Mouse (Mus musculus) MEL (cell line): Measurements from ENCODE around the gene Me3. TPM values are rescaled to one million over a fixed set of nuclear protein-coding genes. Genes with fewer than 3 reads are reported as not detected.
"Not testable (repeated sequence)": the region's sequence is repeated elsewhere in the genome, so short reads cannot be mapped to it uniquely, and the experiment has no call there.

Experiments
- DNase-seq: peaks from one replicate; pipeline ENCODE4 v3.0.0; 2011; ENCODE audit warnings: low read depth, low spot score
- H3K27ac ChIP-seq: 2 replicates; pipeline ENCODE4 v1.5.1; 2012; ENCODE audit warnings: low read depth, mild to moderate bottlenecking, control low read depth, low read length, moderate library complexity; ENCODE audit not compliant: control insufficient read depth
- H3K27me3 ChIP-seq, 2 experiments: fragments of 150-350 bp in 1 of 2; sonication (generic) in 1 of 2; 2 replicates each; pipeline ENCODE4 v1.6.1; 2012; ENCODE audit warnings: low read length in 2 of 2, mild to moderate bottlenecking in 2 of 2, improper control_type of control experiment in 1 of 2, moderate library complexity in 1 of 2; ENCODE audit not compliant: insufficient read depth in 2 of 2, control insufficient read depth in 1 of 2
- H3K36me3 ChIP-seq, 2 experiments: 2 replicates each; pipeline ENCODE4 v1.6.1; 2012 to 2014; ENCODE audit warnings: low read length in 2 of 2, improper control_type of control experiment in 1 of 2, inconsistent platforms in 1 of 2, mild to moderate bottlenecking in 1 of 2; ENCODE audit not compliant: insufficient read depth in 2 of 2, control insufficient read depth in 1 of 2
- H3K4me1 ChIP-seq, 2 experiments: fragments of 150-350 bp in 1 of 2; sonication (generic) in 1 of 2; 2 replicates each; pipeline ENCODE4 v1.6.1; 2012; ENCODE audit warnings: low read length in 2 of 2, improper control_type of control experiment in 1 of 2, mild to moderate bottlenecking in 1 of 2; ENCODE audit not compliant: insufficient read depth in 2 of 2, control insufficient read depth in 1 of 2
- H3K4me3 ChIP-seq, 2 experiments: fragments of 150-350 bp in 1 of 2; sonication (generic) in 1 of 2; 2 replicates each; pipeline ENCODE4 v1.5.1; 2012; ENCODE audit warnings: low read depth in 2 of 2, low read length in 2 of 2, mild to moderate bottlenecking in 2 of 2, moderate library complexity in 2 of 2, control low read depth in 1 of 2, improper control_type of control experiment in 1 of 2; ENCODE audit not compliant: control insufficient read depth in 1 of 2, insufficient read depth in 1 of 2
- H3K79me2 ChIP-seq: 2 replicates; pipeline ENCODE4 v1.6.1; 2012; ENCODE audit warnings: mild to moderate bottlenecking, low read length, moderate library complexity; ENCODE audit not compliant: control insufficient read depth, poor library complexity, insufficient read depth
- H3K9ac ChIP-seq: 2 replicates; pipeline ENCODE4 v1.6.1; 2012; ENCODE audit warnings: low read depth, mild to moderate bottlenecking, control low read depth, low read length, moderate library complexity; ENCODE audit not compliant: control insufficient read depth, poor library complexity, severe bottlenecking
- H3K9me3 ChIP-seq: fragments of 150-350 bp; sonication (generic); replicated peaks from 2 replicates; pipeline ENCODE4 v1.6.1; 2012; ENCODE audit warnings: mild to moderate bottlenecking, low read length, improper control_type of control experiment, moderate library complexity; ENCODE audit not compliant: insufficient read depth
- CTCF ChIP-seq, 3 experiments: IDR thresholded peaks in 2 of 3; conservative IDR thresholded peaks in 1 of 3; 2 replicates each; pipeline ENCODE4 v1.5.1; 2011 to 2012; ENCODE audit warnings: low read length in 3 of 3, low read depth in 2 of 3, mild to moderate bottlenecking in 2 of 3, improper control_type of control experiment in 1 of 3, inconsistent platforms in 1 of 3, mixed read lengths in 1 of 3, moderate library complexity in 1 of 3; ENCODE audit not compliant: control insufficient read depth in 1 of 3, insufficient read depth in 1 of 3, poor library complexity in 1 of 3, severe bottlenecking in 1 of 3
- ELF1 ChIP-seq: IDR thresholded peaks from 2 replicates; pipeline ENCODE4 v1.6.1; 2014; ENCODE audit warnings: low read depth, mild to moderate bottlenecking, inconsistent platforms, low read length, improper control_type of control experiment, moderate library complexity
- EP300 ChIP-seq, 2 experiments: IDR thresholded peaks; 2 replicates each; pipeline ENCODE4 v1.6.1; 2011; ENCODE audit warnings: improper control_type of control experiment in 2 of 2, low read length in 2 of 2, low read depth in 1 of 2, mild to moderate bottlenecking in 1 of 2
- ETS1 ChIP-seq: IDR thresholded peaks from 2 replicates; pipeline ENCODE4 v1.6.1; 2012; ENCODE audit warnings: low read depth, mild to moderate bottlenecking, inconsistent platforms, low read length, improper control_type of control experiment, moderate library complexity
- GATA1 ChIP-seq: IDR thresholded peaks from 2 replicates; pipeline ENCODE4 v1.6.1; 2011; ENCODE audit warnings: low read depth, low read length, improper control_type of control experiment
- HCFC1 ChIP-seq: IDR thresholded peaks from 2 replicates; pipeline ENCODE4 v1.6.1; 2012; ENCODE audit warnings: low read depth, mild to moderate bottlenecking, inconsistent platforms, low read length, improper control_type of control experiment, moderate library complexity
- JUND ChIP-seq: IDR thresholded peaks from 2 replicates; pipeline ENCODE4 v1.6.1; 2011; ENCODE audit warnings: low read depth, mild to moderate bottlenecking, improper control_type of control experiment, low read length
- MAFK ChIP-seq: IDR thresholded peaks from 2 replicates; pipeline ENCODE4 v1.6.1; 2011; ENCODE audit warnings: low read depth, mild to moderate bottlenecking, low read length, improper control_type of control experiment, borderline replicate concordance
- MYB ChIP-seq: IDR thresholded peaks from 2 replicates; pipeline ENCODE4 v1.6.1; 2011; ENCODE audit warnings: mild to moderate bottlenecking, low read depth, low read length, improper control_type of control experiment
- POLR2A ChIP-seq, 2 experiments: IDR thresholded peaks; 2 replicates each; pipeline ENCODE4 v1.6.1; 2011 to 2012; ENCODE audit warnings: low read length in 2 of 2, mild to moderate bottlenecking in 2 of 2, control low read depth in 1 of 2, improper control_type of control experiment in 1 of 2, low read depth in 1 of 2, moderate library complexity in 1 of 2; ENCODE audit not compliant: control insufficient read depth in 1 of 2, insufficient read depth in 1 of 2, poor library complexity in 1 of 2
- TCF12 ChIP-seq: IDR thresholded peaks from 2 replicates; pipeline ENCODE4 v1.6.1; 2014; ENCODE audit warnings: low read depth, mild to moderate bottlenecking, inconsistent platforms, low read length, improper control_type of control experiment, moderate library complexity
- USF1 ChIP-seq: IDR thresholded peaks from 2 replicates; pipeline ENCODE4 v1.6.1; 2014; ENCODE audit warnings: low read depth, mild to moderate bottlenecking, inconsistent platforms, low read length, improper control_type of control experiment, moderate library complexity
- USF2 ChIP-seq, 2 experiments: IDR thresholded peaks; 2 replicates each; pipeline ENCODE4 v1.6.1; 2011 to 2012; ENCODE audit warnings: improper control_type of control experiment in 2 of 2, low read length in 2 of 2, borderline replicate concordance in 1 of 2, inconsistent platforms in 1 of 2, low read depth in 1 of 2, mild to moderate bottlenecking in 1 of 2; ENCODE audit not compliant: insufficient read depth in 1 of 2
- polyA plus RNA-seq, 2 experiments: library from polyadenylated mRNA; stranded (reverse) in 1 of 2; unstranded in 1 of 2; fragments of >175 nt in 1 of 2; fragments of >200 nt in 1 of 2; gene quantifications; 2 replicates each; pipeline versions ENCODE4 v1.2.1 to v1.2.4; 2012; ENCODE audit warnings: low replicate concordance in 2 of 2, low read depth in 1 of 2; ENCODE audit not compliant: insufficient read length in 2 of 2, insufficient read depth in 1 of 2, missing spikeins in 1 of 2
- total RNA-seq: library from RNA; depleted of rRNA; stranded (reverse); fragments of 300-350 nt; gene quantifications from 2 replicates; pipeline ENCODE4 v1.2.3, GENCODE M21; 2012

The Me3 gene
- total and polyA plus RNA-seq, 3 experiments, result 0.35 TPM; not detected in 2

DNA sequence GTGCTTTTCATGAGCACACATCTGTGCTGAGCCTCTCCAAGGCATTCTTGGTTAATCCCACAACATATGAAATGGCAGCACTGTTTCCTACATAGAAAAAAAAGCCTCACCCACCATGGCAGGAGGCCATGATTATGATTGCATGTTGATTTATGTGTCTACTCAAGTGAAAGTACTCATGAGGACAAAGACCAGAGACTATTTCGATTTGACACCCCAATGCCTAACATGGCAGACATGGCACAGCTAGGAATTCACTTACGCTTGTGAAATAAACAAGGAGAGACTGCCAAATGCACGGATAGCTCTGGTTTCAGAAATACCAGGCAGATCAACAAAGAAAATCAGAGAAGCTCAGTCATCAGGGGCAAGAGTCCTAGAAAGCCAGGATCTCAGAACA, 96.2 kb downstream of the Me3 start:
- Histone ChIP-seq H3K9ac (no peak overlapping the region), H3K27ac (no peak overlapping the region), H3K36me3 (no peaks in the 10 kb centered on the region)
- TF ChIP-seq EP300 (IDR thresholded peaks at IDR 0.05; ENCODE audit: low read depth in 1 of 2, low read length in 2 of 2), result no peak
- TF ChIP-seq USF1, result no peak
- TF ChIP-seq TCF12, result no peak
- TF ChIP-seq GATA1, result no peak
- no peak for TF ChIP-seq HCFC1
- no peak for TF ChIP-seq POLR2A (IDR thresholded peaks at IDR 0.05; ENCODE audit: control insufficient read depth in 1 of 2, insufficient read depth in 1 of 2, low read depth in 1 of 2, low read length in 2 of 2, poor library complexity in 1 of 2)
- TF ChIP-seq JUND, result no peak
- TF ChIP-seq, all 39 proteins: peak for 0
- DNase-seq, result no peak
- Histone ChIP-seq H3K4me1 (no peaks in the 10 kb centered on the region), H3K27me3 (no peaks in the 10 kb centered on the region), H3K9me3 (no peaks in the 10 kb centered on the region), H3K79me2 (no peaks in the 10 kb centered on the region), H3K4me3 (no peak overlapping the region)

DNA sequence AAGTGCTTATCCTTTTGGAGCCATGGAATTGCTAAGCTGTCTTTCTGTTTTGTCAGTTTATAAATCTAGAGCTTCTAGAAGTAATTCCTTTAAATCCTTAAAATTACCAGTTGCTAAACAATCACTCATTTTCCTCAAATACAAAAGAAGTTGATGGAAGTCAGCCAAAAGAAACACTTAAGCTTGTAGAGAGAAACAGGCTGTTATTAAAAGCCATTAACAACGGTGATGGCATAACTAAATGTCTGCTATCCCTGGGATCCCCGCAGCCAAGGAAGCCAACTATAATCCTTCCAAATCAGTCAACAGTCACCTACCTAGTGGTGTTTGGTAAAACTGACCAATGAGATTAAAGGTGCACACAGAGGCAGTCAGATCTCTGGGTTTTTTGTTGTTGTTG, 98.3 kb downstream of the Me3 start:
- Histone ChIP-seq H3K27ac (no peak overlapping the region), H3K9me3 (no peaks in the 10 kb centered on the region), H3K79me2 (no peaks in the 10 kb centered on the region), H3K4me3 (no peak overlapping the region), H3K4me1 (no peaks in the 10 kb centered on the region), H3K36me3 (no peaks in the 10 kb centered on the region), H3K9ac (no peak overlapping the region), H3K27me3 (no peaks in the 10 kb centered on the region)
- no peak for TF ChIP-seq ETS1
- no peak for DNase-seq

GRCm38 (mm10) chr7:89731115-89731514, 98.9 kb downstream of the Me3 start:
- H3K27ac ChIP-seq, H3K4me3 ChIP-seq, H3K4me1 ChIP-seq, H3K27me3 ChIP-seq, H3K36me3 ChIP-seq, H3K9me3 ChIP-seq, H3K79me2 ChIP-seq, H3K9ac ChIP-seq, DNase-seq: not testable (repeated sequence)

GRCm38 (mm10) chr7:89748415-89748814, 116.2 kb downstream of the Me3 start:
- Histone ChIP-seq H3K36me3 (no peaks in the 10 kb centered on the region), H3K27ac (no peak overlapping the region), H3K79me2 (no peaks in the 10 kb centered on the region), H3K27me3 (no peaks in the 10 kb centered on the region), H3K9me3 (no peaks in the 10 kb centered on the region), H3K9ac (no peak overlapping the region), H3K4me3 (no peak overlapping the region), H3K4me1 (no peaks in the 10 kb centered on the region)
- TF ChIP-seq ELF1, result no peak
- no peak for TF ChIP-seq MYB
- no peak for TF ChIP-seq MAFK
- no peak for TF ChIP-seq CTCF (IDR thresholded peaks at IDR 0.05 in 2 of 3, conservative IDR thresholded peaks at IDR 0.05 in 1 of 3; ENCODE audit: control insufficient read depth in 1 of 3, insufficient read depth in 1 of 3, low read depth in 2 of 3, low read length in 3 of 3, poor library complexity in 1 of 3, severe bottlenecking in 1 of 3)
- no peak for TF ChIP-seq USF2 (IDR thresholded peaks at IDR 0.05; ENCODE audit: borderline replicate concordance in 1 of 2, insufficient read depth in 1 of 2, low read depth in 1 of 2, low read length in 2 of 2)
- DNase-seq, result no peak
